Mouse (Mus musculus): ENCODE data around the gene Arhgap27. TPM values are rescaled to one million over a fixed set of nuclear protein-coding genes. Genes with fewer than 3 reads are reported as not detected.

Arhgap27 gene
- total and polyA plus RNA-seq, 3 experiments, result 6.3 to 15.0 TPM; not detected in 1

- peaks cover 0 to 7% of the 10 kb centered on the region in 2 experiments; a peak in 2 of 4 replicates for H3K36me3 ChIP-seq (ENCODE audit: control insufficient read depth in 1 of 2, insufficient read depth in 2 of 2, low read length in 2 of 2)
- no peaks in the 10 kb centered on the region for H3K9me3 ChIP-seq (replicated peaks; ENCODE audit: insufficient read depth, low read length)
- DNase-seq (ENCODE audit: low read depth, low spot score), result no peak
- H3K9ac ChIP-seq (ENCODE audit: control insufficient read depth, low read depth, low read length, poor library complexity, severe bottlenecking), result no peak overlapping the region
- peaks cover 12 to 20% of the 10 kb centered on the region in 2 experiments for H3K27me3 ChIP-seq (ENCODE audit: control insufficient read depth in 1 of 2, insufficient read depth in 2 of 2, low read length in 2 of 2)
- no peaks in the 10 kb centered on the region for H3K79me2 ChIP-seq (ENCODE audit: control insufficient read depth, insufficient read depth, low read length, poor library complexity)
- TF ChIP-seq POLR2AphosphoS2 (IDR thresholded peaks at IDR 0.05; ENCODE audit: low read length), result no peak
- no peak for TF ChIP-seq TBP (IDR thresholded peaks at IDR 0.05; ENCODE audit: low read depth, low read length)
- TF ChIP-seq NELFE (IDR thresholded peaks at IDR 0.05; ENCODE audit: low read depth, low read length), result no peak
- TF ChIP-seq ELF1 (IDR thresholded peaks at IDR 0.05; ENCODE audit: low read depth, low read length), result no peak
- TF ChIP-seq EP300 (IDR thresholded peaks at IDR 0.05; ENCODE audit: low read depth in 1 of 2, low read length in 2 of 2), result no peak
- no peak for TF ChIP-seq MYB (IDR thresholded peaks at IDR 0.05; ENCODE audit: low read depth, low read length)
- no peak for TF ChIP-seq SIN3A (IDR thresholded peaks at IDR 0.05; ENCODE audit: low read length)
- TF ChIP-seq BHLHE40 (IDR thresholded peaks at IDR 0.05; ENCODE audit: borderline replicate concordance, low read depth, low read length), result no peak
- TF ChIP-seq GATA1 (IDR thresholded peaks at IDR 0.05; ENCODE audit: low read depth, low read length), result no peak
- no peak for TF ChIP-seq HCFC1 (IDR thresholded peaks at IDR 0.05; ENCODE audit: low read depth, low read length)
- TF ChIP-seq CHD2 (IDR thresholded peaks at IDR 0.05; ENCODE audit: low read length), result no peak
- no peak for TF ChIP-seq TCF12 (IDR thresholded peaks at IDR 0.05; ENCODE audit: low read depth, low read length)
- no peak for TF ChIP-seq GABPA (IDR thresholded peaks at IDR 0.05; ENCODE audit: low read depth, low read length)
- no peak for TF ChIP-seq ETS1 (IDR thresholded peaks at IDR 0.05; ENCODE audit: low read depth, low read length)
- no peak for TF ChIP-seq MAFK (IDR thresholded peaks at IDR 0.05; ENCODE audit: borderline replicate concordance, low read depth, low read length)
- TF ChIP-seq ZMIZ1 (IDR thresholded peaks at IDR 0.05; ENCODE audit: low read depth, low read length), result no peak
- no peak for TF ChIP-seq RAD21 (IDR thresholded peaks at IDR 0.05; ENCODE audit: low read depth, low read length)
- H3K4me1 ChIP-seq (ENCODE audit: control insufficient read depth in 1 of 2, insufficient read depth in 2 of 2, low read length in 2 of 2), result peaks cover 0 to 12% of the 10 kb centered on the region in 2 experiments; a peak in 2 of 4 replicates
- H3K4me3 ChIP-seq (ENCODE audit: control insufficient read depth in 1 of 2, insufficient read depth in 1 of 2, low read depth in 2 of 2, low read length in 2 of 2), result no peak overlapping the region
- H3K27ac ChIP-seq (ENCODE audit: control insufficient read depth, low read depth, low read length), result no peak overlapping the region
These were observed 77.5 kb downstream of the Arhgap27 start for GRCm38 (mm10) chr11:103285951-103286350.

- H3K9ac ChIP-seq (ENCODE audit: control insufficient read depth, low read depth, low read length, poor library complexity, severe bottlenecking), result no peak overlapping the region
- no peaks in the 10 kb centered on the region for H3K79me2 ChIP-seq (ENCODE audit: control insufficient read depth, insufficient read depth, low read length, poor library complexity)
- peaks cover 0 to 12% of the 10 kb centered on the region in 2 experiments; a peak in 2 of 4 replicates for H3K4me1 ChIP-seq (ENCODE audit: control insufficient read depth in 1 of 2, insufficient read depth in 2 of 2, low read length in 2 of 2)
- no peak overlapping the region for H3K27ac ChIP-seq (ENCODE audit: control insufficient read depth, low read depth, low read length)
- H3K9me3 ChIP-seq (replicated peaks; ENCODE audit: insufficient read depth, low read length), result no peaks in the 10 kb centered on the region
- H3K4me3 ChIP-seq (ENCODE audit: control insufficient read depth in 1 of 2, insufficient read depth in 1 of 2, low read depth in 2 of 2, low read length in 2 of 2), result no peak overlapping the region
- no peak for DNase-seq (ENCODE audit: low read depth, low spot score)
- TF ChIP-seq RAD21 (IDR thresholded peaks at IDR 0.05; ENCODE audit: low read depth, low read length), result no peak
- TF ChIP-seq GABPA (IDR thresholded peaks at IDR 0.05; ENCODE audit: low read depth, low read length), result no peak
- TF ChIP-seq UBTF (IDR thresholded peaks at IDR 0.05; ENCODE audit: borderline replicate concordance, insufficient read depth, low read depth, low read length), result no peak
- TF ChIP-seq MEF2A (IDR thresholded peaks at IDR 0.05; ENCODE audit: extremely low read depth, insufficient replicate concordance, low read depth, low read length, poor library complexity, severe bottlenecking), result no peak
- TF ChIP-seq ZC3H11A (IDR thresholded peaks at IDR 0.05; ENCODE audit: low read depth, low read length), result no peak
- no peak for TF ChIP-seq HCFC1 (IDR thresholded peaks at IDR 0.05; ENCODE audit: low read depth, low read length)
- no peak for TF ChIP-seq ZKSCAN1 (IDR thresholded peaks at IDR 0.05; ENCODE audit: low read depth, low read length)
- no peak for TF ChIP-seq GATA1 (IDR thresholded peaks at IDR 0.05; ENCODE audit: low read depth, low read length)
- no peak for TF ChIP-seq MAFK (IDR thresholded peaks at IDR 0.05; ENCODE audit: borderline replicate concordance, low read depth, low read length)
- TF ChIP-seq CHD2 (IDR thresholded peaks at IDR 0.05; ENCODE audit: low read length), result no peak
- TF ChIP-seq POLR2AphosphoS5 (IDR thresholded peaks at IDR 0.05; ENCODE audit: borderline replicate concordance, low read depth, low read length), result no peak
- TF ChIP-seq TCF12 (IDR thresholded peaks at IDR 0.05; ENCODE audit: low read depth, low read length), result no peak
- TF ChIP-seq BHLHE40 (IDR thresholded peaks at IDR 0.05; ENCODE audit: borderline replicate concordance, low read depth, low read length), result no peak
- no peak for TF ChIP-seq RCOR1 (IDR thresholded peaks at IDR 0.05; ENCODE audit: low read depth, low read length)
- TF ChIP-seq SIN3A (IDR thresholded peaks at IDR 0.05; ENCODE audit: low read length), result no peak
- no peak for TF ChIP-seq USF1 (IDR thresholded peaks at IDR 0.05; ENCODE audit: low read depth, low read length)
- H3K27me3 ChIP-seq (ENCODE audit: control insufficient read depth in 1 of 2, insufficient read depth in 2 of 2, low read length in 2 of 2), result peaks cover 13 to 20% of the 10 kb centered on the region in 2 experiments
- H3K36me3 ChIP-seq (ENCODE audit: control insufficient read depth in 1 of 2, insufficient read depth in 2 of 2, low read length in 2 of 2), result peaks cover 0 to 7% of the 10 kb centered on the region in 2 experiments; a peak in 2 of 4 replicates
These were observed 78.2 kb downstream of the Arhgap27 start for GRCm38 (mm10) chr11:103285276-103285675.

Data from MEL (cell line).